ENCODE assay signal across 29 mouse cellular contexts in the genomic region with DNA sequence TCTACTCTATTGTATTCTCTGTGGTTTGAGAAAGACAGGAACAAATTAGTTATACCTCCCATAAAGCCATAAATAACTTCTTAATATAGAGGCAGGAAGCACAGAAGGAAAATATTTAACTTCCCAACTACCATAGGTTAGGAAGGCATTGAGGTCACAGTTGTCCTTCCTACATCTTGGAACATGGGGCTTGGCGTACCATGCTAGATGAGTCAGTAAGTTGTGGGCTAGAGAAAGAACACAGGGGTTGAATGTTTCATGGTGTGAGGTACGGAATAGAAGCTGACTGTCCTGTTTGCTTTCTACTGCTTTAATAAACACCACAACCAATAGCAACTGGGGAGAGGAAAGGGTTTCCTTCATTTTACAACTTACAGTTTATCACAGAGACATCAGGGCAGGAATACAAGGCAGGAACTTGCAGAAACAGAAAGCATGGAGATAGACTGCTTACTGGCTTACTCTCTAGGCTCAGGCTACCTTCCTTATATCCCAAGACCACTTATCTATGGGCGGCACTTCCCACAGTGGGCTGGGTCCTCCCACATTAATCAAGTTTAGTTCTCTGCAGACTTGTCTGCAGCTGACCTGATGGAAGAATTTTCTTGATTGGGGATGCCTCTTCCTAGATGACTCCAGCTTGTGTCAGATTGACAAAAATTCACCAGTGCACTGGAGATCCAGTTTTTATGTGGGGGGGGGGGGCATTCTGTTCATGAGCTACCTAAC.
DNase-seq lines count a peak whose midpoint lies in the region; ATAC-seq and TF ChIP-seq lines count a peak whose summit lies in the region.
"Had no signal": no experiment of that assay in that cellular context is flagged by ENCODE, and none has a peak within 500 bp of the region (broad histone marks: within the 10 kb centered on the region; RNA-seq: fewer than 3 reads in every experiment).

No protein-coding gene starts in this region.

- H3K27ac ChIP-seq in liver, postnatal 0 days (ENCODE audit: low read depth): no peak overlapping the region
- peak overlapping the region; percentile 28 for H3K27ac ChIP-seq in bone marrow macrophage, adult 2 months (ENCODE audit: insufficient read depth, low read depth, low read length)
- no peak overlapping the region for H3K27ac ChIP-seq in liver, embryonic 14.5 days
- H3K27ac ChIP-seq: forebrain, embryonic 13.5 days; hindbrain, embryonic 15.5 days; layer of hippocampus, adult 2 months; left cerebral cortex, adult 2 months; limb, embryonic 13.5 days; macrophage; midbrain, embryonic 12.5 days had no signal

- no peaks in the 10 kb centered on the region for H3K9me3 ChIP-seq in liver, postnatal 0 days (ENCODE audit: low read length)
- H3K9me3 ChIP-seq in liver, embryonic 14.5 days (ENCODE audit: control insufficient read depth, low read length): no peaks in the 10 kb centered on the region
- H3K9me3 ChIP-seq: forebrain, embryonic 13.5 days; hindbrain, embryonic 15.5 days; limb, embryonic 13.5 days; midbrain, embryonic 12.5 days had no signal

- 64% methylated on average over 3 of the region's 3 CpGs for WGBS in liver, postnatal 0 days (ENCODE audit: insufficient replicate concordance)
- 27% methylated on average over 3 of the region's 3 CpGs for WGBS in liver, embryonic 14.5 days (ENCODE audit: insufficient replicate concordance)

- ATAC-seq in liver, postnatal 0 days: no peak
- ATAC-seq in liver, embryonic 14.5 days (ENCODE audit: insufficient read depth): 0 out of 2 replicates have a peak, but pooled peaks have one; percentile 12
- no peak for ATAC-seq in megakaryocyte progenitor cell, adult 5-6 weeks (replicated peaks; ENCODE audit: poor library complexity)
- ATAC-seq: forebrain, embryonic 13.5 days; lung, postnatal 0 days had no signal

- no peaks in the 10 kb centered on the region for H3K36me3 ChIP-seq in liver, postnatal 0 days (replicated peaks; ENCODE audit: insufficient read depth, low read length)
- no peaks in the 10 kb centered on the region for H3K36me3 ChIP-seq in liver, embryonic 14.5 days (replicated peaks; ENCODE audit: control insufficient read depth, insufficient read depth, low read depth)
- H3K36me3 ChIP-seq: hindbrain, embryonic 15.5 days; limb, embryonic 13.5 days; midbrain, embryonic 12.5 days had no signal

- peak; percentile 29 for DNase-seq in liver
- DNase-seq in liver, postnatal 0 days: no peak
- no peak for DNase-seq in liver, embryonic 14.5 days (ENCODE audit: low read depth in 3 of 3, low spot score in 3 of 3)
- no peak for DNase-seq in right cerebral cortex, adult 2 months (ENCODE audit: low spot score in 2 of 2)
- no peak for DNase-seq in gastrocnemius, adult 18-20 months (ENCODE audit: low spot score)
- DNase-seq: adrenal gland, postnatal 10 days; cerebellum, adult 11 months; cerebellum, adult 9-10 months; cerebellum, postnatal 36 days; gastrocnemius, postnatal 25 days; heart, adult 18-20 months; heart, postnatal 36 days; kidney, adult 18-20 months; kidney, postnatal 36 days; lung, adult 18-20 months; spleen, adult 18-20 months; thymus, postnatal 14 days had no signal

- no peak for TF ChIP-seq POLR2A in bone marrow macrophage, adult 2 months (IDR thresholded peaks at IDR 0.05; ENCODE audit: borderline replicate concordance, low read depth, low read length)

- TF ChIP-seq CTCF in liver, postnatal 0 days (IDR thresholded peaks at IDR 0.05; ENCODE audit: low read depth): no peak
- TF ChIP-seq CTCF in bone marrow macrophage, adult 2 months (IDR thresholded peaks at IDR 0.05; ENCODE audit: low read depth, low read length): no peak
- no peak for TF ChIP-seq CTCF in liver, embryonic 14.5 days (IDR thresholded peaks at IDR 0.05; ENCODE audit: low read depth)

- H3K4me2 ChIP-seq in liver, postnatal 0 days (ENCODE audit: low read depth, low read length): no peak overlapping the region
- H3K4me2 ChIP-seq in liver, embryonic 14.5 days (ENCODE audit: low read depth): no peak overlapping the region
- H3K4me2 ChIP-seq: forebrain, embryonic 13.5 days; heart, embryonic 11.5 days; hindbrain, embryonic 15.5 days; limb, embryonic 13.5 days; midbrain, embryonic 12.5 days had no signal

- H3K4me3 ChIP-seq in liver, postnatal 0 days (ENCODE audit: low read depth, low read length): no peak overlapping the region
- H3K4me3 ChIP-seq in bone marrow macrophage, adult 2 months (ENCODE audit: insufficient read depth, low read length): no peak overlapping the region
- no peak overlapping the region for H3K4me3 ChIP-seq in liver, embryonic 14.5 days (ENCODE audit: insufficient read depth in 1 of 2, low read depth in 2 of 2, low read length in 2 of 2)
- H3K4me3 ChIP-seq: forebrain, embryonic 13.5 days; hindbrain, embryonic 15.5 days; layer of hippocampus, adult 2 months; left cerebral cortex, adult 2 months; limb, embryonic 13.5 days; midbrain, embryonic 12.5 days had no signal

- TF ChIP-seq EP300 in liver, postnatal 0 days (IDR thresholded peaks at IDR 0.05; ENCODE audit: low read depth): no peak
- 0 out of 2 replicates have a peak, but pooled peaks have one; percentile 31 for TF ChIP-seq EP300 in liver, embryonic 14.5 days (IDR thresholded peaks at IDR 0.05; ENCODE audit: low read depth)

- no peaks in the 10 kb centered on the region for H3K27me3 ChIP-seq in liver, postnatal 0 days (ENCODE audit: insufficient read depth, low read length)
- H3K27me3 ChIP-seq in liver, embryonic 14.5 days (ENCODE audit: control insufficient read depth, insufficient read depth, low read length): no peaks in the 10 kb centered on the region
- H3K27me3 ChIP-seq: forebrain, embryonic 13.5 days; hindbrain, embryonic 15.5 days; limb, embryonic 13.5 days; midbrain, embryonic 12.5 days; Patski had no signal

- H3K4me1 ChIP-seq in liver, postnatal 0 days (ENCODE audit: insufficient read depth): peaks cover 12% of the 10 kb centered on the region; the same call in 1 of the 2 replicates
- H3K4me1 ChIP-seq in bone marrow macrophage, adult 2 months (ENCODE audit: control insufficient read depth, insufficient read depth, low read length): peaks cover 39% of the 10 kb centered on the region
- peaks cover 15 to 28% of the 10 kb centered on the region in 2 experiments for H3K4me1 ChIP-seq in liver, embryonic 14.5 days (replicated peaks; ENCODE audit: control insufficient read depth in 2 of 2, insufficient read depth in 2 of 2, low read length in 1 of 2)
- H3K4me1 ChIP-seq: forebrain, embryonic 13.5 days; hindbrain, embryonic 15.5 days; limb, embryonic 13.5 days; midbrain, embryonic 12.5 days had no signal

- no peak overlapping the region for H3K9ac ChIP-seq in liver, postnatal 0 days (replicated peaks)
- H3K9ac ChIP-seq in liver, embryonic 14.5 days (replicated peaks): no peak overlapping the region
- H3K9ac ChIP-seq: forebrain, embryonic 13.5 days; hindbrain, embryonic 15.5 days; limb, embryonic 13.5 days; midbrain, embryonic 12.5 days had no signal
